Comparison of ENCODE assay signal across 12 mouse cellular contexts in genomic region chr6:137125006-137125405, GRCm38 (mm10). TPM values are rescaled to one million over a fixed set of nuclear protein-coding genes. Genes with fewer than 3 reads are reported as not detected.
"Had no signal": no experiment of that assay in that cellular context is flagged by ENCODE, and none has a peak within 500 bp of the region (broad histone marks: within the 10 kb centered on the region; RNA-seq: fewer than 3 reads in every experiment).

No protein-coding gene starts in this region.

- DNase-seq: kidney, adult 9 months; kidney, postnatal 14 days; thymus, adult 18-20 months; thymus, postnatal 14 days had no signal

- ATAC-seq: intestine, postnatal 0 days; liver, embryonic 12.5 days; midbrain, embryonic 16.5 days had no signal

- H3K27me3 ChIP-seq: limb, embryonic 15.5 days; liver, embryonic 12.5 days; lung, embryonic 15.5 days; midbrain, embryonic 12.5 days had no signal

- H3K4me2 ChIP-seq: limb, embryonic 15.5 days; liver, embryonic 12.5 days; lung, embryonic 15.5 days; midbrain, embryonic 12.5 days had no signal

- H3K27ac ChIP-seq: left cerebral cortex, adult 2 months; limb, embryonic 15.5 days; liver, embryonic 12.5 days; lung, embryonic 15.5 days; midbrain, embryonic 12.5 days had no signal

- H3K4me3 ChIP-seq: left cerebral cortex, adult 2 months; limb, embryonic 15.5 days; liver, embryonic 12.5 days; lung, embryonic 15.5 days; midbrain, embryonic 12.5 days had no signal

- H3K9me3 ChIP-seq: limb, embryonic 15.5 days; liver, embryonic 12.5 days; lung, embryonic 15.5 days; midbrain, embryonic 12.5 days had no signal

- H3K36me3 ChIP-seq: limb, embryonic 15.5 days; liver, embryonic 12.5 days; lung, embryonic 15.5 days; midbrain, embryonic 12.5 days had no signal

- H3K4me1 ChIP-seq: liver, embryonic 12.5 days; midbrain, embryonic 12.5 days had no signal

- H3K9ac ChIP-seq: limb, embryonic 15.5 days; liver, embryonic 12.5 days; lung, embryonic 15.5 days; midbrain, embryonic 12.5 days had no signal

RNA-seq across cellular contexts. Expression of gene Rerg, which starts 45.3 kb away (rescaled TPM):
- total RNA-seq: megakaryocyte-erythroid progenitor cell, adult 5-6 weeks had no signal
